Mouse (Mus musculus) thymus, adult 2 months (tissue): ENCODE measurements around the gene Repin1.

Experiments used
- CTCF ChIP-seq: fragments of 200-500 bp; IDR thresholded peaks from 2 replicates; pipeline ENCODE4 v1.5.1; 2012; ENCODE audit warnings: mild to moderate bottlenecking, control low read depth, low read length, moderate library complexity, borderline replicate concordance; ENCODE audit not compliant: control insufficient read depth, poor library complexity, insufficient read depth; ENCODE audit errors: extremely low read depth
- POLR2A ChIP-seq: fragments of 200-500 bp; IDR thresholded peaks from 2 replicates; pipeline ENCODE4 v1.6.1; 2012; ENCODE audit warnings: mild to moderate bottlenecking, low read length, control low read depth, moderate library complexity; ENCODE audit not compliant: control insufficient read depth, poor library complexity, insufficient read depth; ENCODE audit errors: extremely low read depth

GRCm38 (mm10) chr6:48635105-48635504 lies 41.4 kb downstream of the Repin1 start:
- no peak for TF ChIP-seq CTCF
- no peak for TF ChIP-seq POLR2A
